Mouse (Mus musculus) cortical plate, adult 2 months (tissue): Measurements from ENCODE around the gene Jagn1. TPM values are rescaled to one million over a fixed set of nuclear protein-coding genes. Genes with fewer than 3 reads are reported as not detected.

Experiments
- H3K27ac ChIP-seq: fragments of 200-500 bp; 2 replicates; pipeline ENCODE4 v1.5.1; 2012; ENCODE audit warnings: low read length, control low read depth, inconsistent platforms; ENCODE audit not compliant: insufficient read depth
- H3K4me1 ChIP-seq: fragments of 200-500 bp; 2 replicates; pipeline ENCODE4 v1.6.1; 2011; ENCODE audit warnings: low read length; ENCODE audit not compliant: control insufficient read depth, insufficient read depth
- H3K4me3 ChIP-seq: fragments of 200-500 bp; 2 replicates; pipeline ENCODE4 v1.5.1; 2011; ENCODE audit warnings: mild to moderate bottlenecking, low read length, control low read depth; ENCODE audit not compliant: insufficient read depth
- CTCF ChIP-seq: fragments of 200-500 bp; IDR thresholded peaks from 2 replicates; pipeline ENCODE4 v1.5.1; 2011; ENCODE audit warnings: mild to moderate bottlenecking, control low read depth, low read length; ENCODE audit not compliant: insufficient read depth; ENCODE audit errors: extremely low read depth
- POLR2A ChIP-seq: fragments of 200-500 bp; IDR thresholded peaks from 2 replicates; pipeline ENCODE4 v1.6.1; 2011; ENCODE audit warnings: mild to moderate bottlenecking, low read length, control low read depth; ENCODE audit not compliant: insufficient read depth; ENCODE audit errors: extremely low read depth
- polyA plus RNA-seq: library from polyadenylated mRNA; depleted of rRNA; stranded (reverse); fragments of >200 nt; gene quantifications from 2 replicates; pipeline ENCODE4 v1.2.3, GENCODE M21; 2012

Jagn1 gene
- polyA plus RNA-seq, 1 experiment, result 54.0 TPM

- Histone ChIP-seq H3K4me3 (peak overlapping the region; percentile 83), H3K27ac (no peak overlapping the region), H3K4me1 (peaks cover 2% of the 10 kb centered on the region; the same call in 1 of the 2 replicates)
- TF ChIP-seq CTCF (no peak), POLR2A (no peak)
Measured at GRCm38 (mm10) chr6:113443091-113443490, 722 bp downstream of the Jagn1 start.

- peaks cover 2% of the 10 kb centered on the region; the same call in 1 of the 2 replicates for H3K4me1 ChIP-seq
- H3K27ac ChIP-seq, result no peak overlapping the region
- no peak overlapping the region for H3K4me3 ChIP-seq
- TF ChIP-seq CTCF (no peak), POLR2A (no peak)
Measured at GRCm38 (mm10) chr6:113444207-113444965, 2.0 kb downstream of the Jagn1 start.

GRCm38 (mm10) chr6:113447639-113448038 is 5.3 kb downstream of the Jagn1 start:
- Histone ChIP-seq H3K27ac (no peak overlapping the region), H3K4me1 (peaks cover 2% of the 10 kb centered on the region; the same call in 1 of the 2 replicates), H3K4me3 (no peak overlapping the region)
- TF ChIP-seq CTCF, result no peak
- no peak for TF ChIP-seq POLR2A

- TF ChIP-seq CTCF, result no peak
- TF ChIP-seq POLR2A, result no peak
- H3K4me1 ChIP-seq, result no peaks in the 10 kb centered on the region
- no peak overlapping the region for H3K4me3 ChIP-seq
Measured at GRCm38 (mm10) chr6:113451839-113452238, 9.5 kb downstream of the Jagn1 start.

GRCm38 (mm10) chr6:113455007-113455406 is 12.6 kb downstream of the Jagn1 start:
- H3K4me1 ChIP-seq, result no peaks in the 10 kb centered on the region
- no peak overlapping the region for H3K27ac ChIP-seq
- no peak overlapping the region for H3K4me3 ChIP-seq
- TF ChIP-seq POLR2A (no peak), CTCF (no peak)

More at GRCm38 (mm10) chr6:113451839-113452238, 9.5 kb downstream of the Jagn1 start:
- no peak overlapping the region for H3K27ac ChIP-seq

GRCm38 (mm10) chr6:113457952-113458534 is 15.7 kb downstream of the Jagn1 start, which contains the start of gene Il17re:
TSS of gene Il17re (plus strand) at chr6:113458484.
- Histone ChIP-seq H3K4me1 (no peaks in the 10 kb centered on the region), H3K4me3 (no peak within 1 kb of the TSS), H3K27ac (no peak within 1 kb of the TSS)
- TF ChIP-seq POLR2A, result no peak
- TF ChIP-seq CTCF, result no peak

GRCm38 (mm10) chr6:113458635-113459034 is 16.3 kb downstream of the Jagn1 start:
- Histone ChIP-seq H3K4me3 (no peak overlapping the region), H3K27ac (no peak overlapping the region), H3K4me1 (no peaks in the 10 kb centered on the region)
- TF ChIP-seq POLR2A (no peak), CTCF (no peak)

GRCm38 (mm10) chr6:113464040-113464439 is 21.7 kb downstream of the Jagn1 start:
- no peaks in the 10 kb centered on the region for H3K4me1 ChIP-seq
- TF ChIP-seq POLR2A (no peak), CTCF (no peak)
- H3K27ac ChIP-seq, result no peak overlapping the region
- no peak overlapping the region for H3K4me3 ChIP-seq

- no peak for TF ChIP-seq POLR2A
- no peak for TF ChIP-seq CTCF
- no peaks in the 10 kb centered on the region for H3K4me1 ChIP-seq
- H3K27ac ChIP-seq, result no peak overlapping the region
- H3K4me3 ChIP-seq, result no peak overlapping the region
Measured at GRCm38 (mm10) chr6:113465602-113466001, 23.2 kb downstream of the Jagn1 start.

- TF ChIP-seq CTCF (no peak), POLR2A (no peak)
- H3K4me3 ChIP-seq, result no peak overlapping the region
- no peak overlapping the region for H3K27ac ChIP-seq
- no peaks in the 10 kb centered on the region for H3K4me1 ChIP-seq
Measured at GRCm38 (mm10) chr6:113468512-113468911, 26.1 kb downstream of the Jagn1 start.
